Mouse (Mus musculus) retina, postnatal 1 day (tissue): ENCODE measurements at regions not wholly inside any gene's neighbourhood (a gene's known extent, or its start where the extent isn't known, plus 50 kb on each side); places are given as distances from the start of the nearest gene placed in this dataset.

ENCODE experiments used
- DNase-seq: peaks from one replicate; pipeline ENCODE4 v3.0.0-alpha.2; 2012

DNA sequence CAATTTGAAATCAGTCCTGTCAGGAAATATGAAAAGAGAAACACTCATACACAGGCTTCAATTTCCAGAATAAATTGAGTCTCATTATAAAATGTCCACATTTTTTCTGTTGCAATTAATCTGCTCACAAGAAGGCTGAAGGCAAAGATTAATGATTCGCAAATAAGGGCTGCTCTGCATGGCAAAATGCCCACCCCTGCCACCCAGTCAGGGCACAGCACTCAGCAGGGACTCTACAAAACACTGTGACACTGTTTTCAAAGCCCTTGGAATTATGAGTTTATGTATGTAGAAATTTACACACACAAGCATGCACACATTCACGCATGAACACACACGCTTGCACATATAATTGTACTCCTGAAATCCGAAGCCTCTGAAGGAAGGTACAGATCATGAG, 50.0 kb upstream of the Rhoj start:
- peak; percentile 46 for DNase-seq
